ENCODE assay signal across 14 mouse cellular contexts in the genomic region with DNA sequence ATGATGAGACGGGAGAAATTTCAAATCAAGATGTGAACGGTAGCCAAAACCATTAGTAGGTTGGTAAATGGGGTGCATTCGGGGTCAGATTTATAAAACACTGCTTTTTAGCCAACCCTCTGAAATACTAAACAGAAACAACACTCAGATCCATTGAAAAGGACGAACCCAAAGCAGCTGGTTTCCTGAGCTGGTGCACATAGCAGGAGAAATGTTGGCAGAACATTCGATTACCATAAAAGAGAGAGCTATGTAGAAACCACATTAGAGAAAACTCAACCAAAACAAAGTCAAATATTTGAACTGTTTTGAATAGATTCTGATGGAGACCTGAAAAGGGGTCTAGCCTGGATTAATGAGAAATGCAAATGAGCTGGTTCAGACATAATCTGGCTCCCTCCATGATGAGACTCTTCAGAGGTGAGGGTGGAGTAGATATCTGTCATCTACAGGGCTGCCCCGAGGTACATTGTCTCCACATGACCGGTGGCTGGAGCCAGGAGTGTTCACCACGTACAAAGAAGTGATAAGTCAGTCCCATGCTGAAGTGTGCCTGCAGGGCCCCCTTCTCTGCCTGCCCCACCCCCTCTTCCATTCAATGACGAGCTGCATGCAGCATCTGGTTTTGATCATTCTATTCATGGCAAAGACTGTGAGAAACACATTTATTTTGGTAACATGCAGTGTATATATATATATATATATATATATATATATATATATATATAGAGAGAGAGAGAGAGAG.
DNase-seq lines count a peak whose midpoint lies in the region; ATAC-seq lines count a peak whose summit lies in the region.
"Had no signal": no experiment of that assay in that cellular context is flagged by ENCODE, and none has a peak within 500 bp of the region (broad histone marks: within the 10 kb centered on the region; RNA-seq: fewer than 3 reads in every experiment).

No protein-coding gene starts in this region.

- no peak overlapping the region for H3K4me3 ChIP-seq in lung, embryonic 15.5 days
- H3K4me3 ChIP-seq in liver, embryonic 15.5 days (replicated peaks): no peak overlapping the region
- H3K4me3 ChIP-seq: gastrocnemius, adult 2 months; hindbrain, embryonic 13.5 days had no signal

- H3K9ac ChIP-seq in lung, embryonic 15.5 days: no peak overlapping the region
- no peak overlapping the region for H3K9ac ChIP-seq in liver, embryonic 15.5 days
- H3K9ac ChIP-seq: hindbrain, embryonic 13.5 days had no signal

- peak overlapping the region; percentile 76 for H3K27ac ChIP-seq in lung, embryonic 15.5 days
- H3K27ac ChIP-seq in liver, embryonic 15.5 days (replicated peaks): no peak overlapping the region
- H3K27ac ChIP-seq: gastrocnemius, adult 2 months had no signal

- no peak overlapping the region for H3K4me2 ChIP-seq in lung, embryonic 15.5 days
- H3K4me2 ChIP-seq in liver, embryonic 15.5 days: no peak overlapping the region
- H3K4me2 ChIP-seq: hindbrain, embryonic 13.5 days had no signal

- peak; percentile 40 for DNase-seq in embryo, embryonic 10 days (ENCODE audit: low spot score)
- DNase-seq in embryo, embryonic 9.5 days (ENCODE audit: extremely low spot score): no peak
- no peak for DNase-seq in lung, postnatal 14 days
- peak; percentile 42 for DNase-seq in forelimb bud, embryonic 11.5 days (ENCODE audit: low read depth, low spot score)
- DNase-seq in spleen, postnatal 36 days (ENCODE audit: low spot score in 2 of 2): no peak
- DNase-seq in layer of hippocampus, adult 9-10 months (ENCODE audit: low spot score): no peak
- DNase-seq: gastrocnemius, adult 2 months; kidney, adult 2 months; layer of hippocampus, postnatal 36 days; thymus, postnatal 25 days had no signal

- no peaks in the 10 kb centered on the region for H3K36me3 ChIP-seq in lung, embryonic 15.5 days
- no peaks in the 10 kb centered on the region for H3K36me3 ChIP-seq in liver, embryonic 15.5 days (replicated peaks)
- H3K36me3 ChIP-seq: hindbrain, embryonic 13.5 days had no signal

- no peaks in the 10 kb centered on the region for H3K27me3 ChIP-seq in lung, embryonic 15.5 days
- no peaks in the 10 kb centered on the region for H3K27me3 ChIP-seq in liver, embryonic 15.5 days
- H3K27me3 ChIP-seq: hindbrain, embryonic 13.5 days had no signal

- 0 out of 2 replicates have a peak, but pooled peaks have one; percentile 58 for ATAC-seq in lung, embryonic 15.5 days (ENCODE audit: borderline replicate concordance, extremely low read depth, low FRiP score, low TSS enrichment)
- ATAC-seq in liver, embryonic 15.5 days (ENCODE audit: insufficient read depth): peak; percentile 47
- ATAC-seq: activated CD4-positive, CD25-positive, alpha-beta regulatory T cell, adult 4 months had no signal

- WGBS in lung, embryonic 15.5 days: 47% methylated on average over 9 of the region's 9 CpGs
- 41% methylated on average over 9 of the region's 9 CpGs for WGBS in liver, embryonic 15.5 days (ENCODE audit: insufficient replicate concordance)

- H3K9me3 ChIP-seq in lung, embryonic 15.5 days: no peaks in the 10 kb centered on the region
- H3K9me3 ChIP-seq in liver, embryonic 15.5 days (replicated peaks): no peaks in the 10 kb centered on the region

- peaks cover 24% of the 10 kb centered on the region for H3K4me1 ChIP-seq in lung, embryonic 15.5 days
- no peaks in the 10 kb centered on the region for H3K4me1 ChIP-seq in liver, embryonic 15.5 days (replicated peaks)

Comparison
In these comparisons a context has a peak if more than half of its experiments do, and no peak if none do; other contexts are left out.
1. DNase-seq: peak in embryo, embryonic 10 days (single experiment) and forelimb bud, embryonic 11.5 days (single experiment); none in embryo, embryonic 9.5 days (single experiment), lung, postnatal 14 days (single experiment), spleen, postnatal 36 days (0 of 2) and layer of hippocampus, adult 9-10 months (single experiment).